Mouse (Mus musculus) stomach, postnatal 0 days (tissue): ENCODE results near the gene Slc12a7. TPM values are rescaled to one million over a fixed set of nuclear protein-coding genes. Genes with fewer than 3 reads are reported as not detected.

ENCODE experiments used
- ATAC-seq: fragments of 200-750 bp; cut with Nextera tagmentation; 2 replicates; pipeline ENCODE4 v1.8.0; 2017; ENCODE audit not compliant: low FRiP score, low TSS enrichment
- DNase-seq: peaks from one replicate; pipeline ENCODE4 v3.0.0-alpha.2; 2016; ENCODE audit warnings: low spot score
- H3K27ac ChIP-seq: fragments of 300-500 bp; sonication (generic); replicated peaks from 2 replicates; pipeline ENCODE4 v1.5.1; 2014; ENCODE audit warnings: mild to moderate bottlenecking, control low read depth
- H3K27me3 ChIP-seq: fragments of 300-500 bp; sonication (generic); 2 replicates; pipeline ENCODE4 v1.6.1; 2014; ENCODE audit warnings: low read length; ENCODE audit not compliant: control insufficient read depth, insufficient read depth
- H3K36me3 ChIP-seq: fragments of 300-500 bp; sonication (generic); 2 replicates; pipeline ENCODE4 v1.6.1; 2014; ENCODE audit warnings: low read length, mixed read lengths; ENCODE audit not compliant: control insufficient read depth, insufficient read depth
- H3K4me1 ChIP-seq: fragments of 300-500 bp; sonication (generic); replicated peaks from 2 replicates; pipeline ENCODE4 v1.6.1; 2014; ENCODE audit warnings: antibody characterized with exemption; ENCODE audit not compliant: control insufficient read depth, insufficient read depth
- H3K4me2 ChIP-seq: fragments of 300-500 bp; sonication (generic); replicated peaks from 2 replicates; pipeline ENCODE4 v1.6.1; 2014; ENCODE audit warnings: low read depth, mild to moderate bottlenecking, control low read depth, moderate library complexity
- H3K4me3 ChIP-seq: fragments of 300-500 bp; sonication (generic); 2 replicates; pipeline ENCODE4 v1.5.1; 2014; ENCODE audit warnings: low read depth, low read length, control low read depth
- H3K9ac ChIP-seq: fragments of 300-500 bp; sonication (generic); 2 replicates; pipeline ENCODE4 v1.6.1; 2014; ENCODE audit warnings: mild to moderate bottlenecking, low read length, control low read depth, mixed read lengths
- H3K9me3 ChIP-seq: fragments of 300-500 bp; sonication (generic); 2 replicates; pipeline ENCODE4 v1.6.1; 2016; ENCODE audit warnings: low read length; ENCODE audit not compliant: control insufficient read depth
- CTCF ChIP-seq: IDR thresholded peaks from 2 replicates; pipeline ENCODE4 v1.5.1; 2016; ENCODE audit warnings: antibody characterized with exemption, low read depth, mild to moderate bottlenecking, moderate library complexity
- EP300 ChIP-seq: optimal IDR thresholded peaks from 2 replicates; pipeline ENCODE3; 2016; ENCODE audit warnings: antibody characterized with exemption
- WGBS: fragments of 180-500 bp; shearing (Covaris S2); extraction: QIAGEN DNeasy Blood & Tissue Kit; methylation state at CpG from one replicate; pipeline ENCODE4 v1.1.7; 2014; 5-methylcytosine and 5-hydroxymethylcytosine counted together
- polyA plus RNA-seq: library from polyadenylated mRNA; unstranded; fragments of >200 nt; fragmentation: Nextera tagmentation; extraction: Ambion mirVana; gene quantifications from 2 replicates; pipeline ENCODE4 v1.2.1, GENCODE M21; 2015

The Slc12a7 gene
- polyA plus RNA-seq, 1 experiment from 2014 or later = 17.9 TPM

DNA sequence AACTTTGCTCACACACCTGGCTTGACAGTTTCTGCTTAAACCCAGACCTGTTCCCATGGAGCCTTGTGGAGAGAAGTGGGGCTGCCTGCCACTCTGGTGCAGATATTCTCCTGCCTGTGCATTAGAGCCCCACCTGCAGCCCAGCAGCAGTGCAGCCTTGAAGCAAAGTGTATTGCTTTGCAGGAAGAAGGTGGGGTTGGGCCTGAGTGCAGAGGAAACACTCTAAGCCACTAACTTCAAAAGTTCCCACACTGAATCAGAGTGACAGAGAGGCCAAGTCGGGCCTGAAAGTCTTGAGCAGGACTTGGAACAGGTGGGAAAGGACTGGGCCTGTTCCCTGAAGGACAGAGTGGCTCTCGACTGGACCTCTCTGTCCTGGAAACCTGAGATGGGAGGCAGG lies 39.8 kb downstream of the Slc12a7 start:
- peaks cover 2% of the 10 kb centered on the region; the same call in 1 of the 2 replicates for H3K36me3 ChIP-seq
- H3K4me1 ChIP-seq = 0 out of 2 replicates have a peak, but pooled peaks cover 2% of the 10 kb centered on the region
- no peak for TF ChIP-seq EP300
- TF ChIP-seq CTCF = peak; percentile 63
- H3K4me2 ChIP-seq = no peak overlapping the region
- H3K4me3 ChIP-seq = no peak overlapping the region
- 37% methylated on average over 2 of the region's 2 CpGs for WGBS
- H3K27ac ChIP-seq = peak overlapping the region; percentile 53
- no peaks in the 10 kb centered on the region for H3K27me3 ChIP-seq
- H3K9me3 ChIP-seq = no peaks in the 10 kb centered on the region
- DNase-seq (peak; percentile 55), ATAC-seq (peak; percentile 19)
- no peak overlapping the region for H3K9ac ChIP-seq

DNA sequence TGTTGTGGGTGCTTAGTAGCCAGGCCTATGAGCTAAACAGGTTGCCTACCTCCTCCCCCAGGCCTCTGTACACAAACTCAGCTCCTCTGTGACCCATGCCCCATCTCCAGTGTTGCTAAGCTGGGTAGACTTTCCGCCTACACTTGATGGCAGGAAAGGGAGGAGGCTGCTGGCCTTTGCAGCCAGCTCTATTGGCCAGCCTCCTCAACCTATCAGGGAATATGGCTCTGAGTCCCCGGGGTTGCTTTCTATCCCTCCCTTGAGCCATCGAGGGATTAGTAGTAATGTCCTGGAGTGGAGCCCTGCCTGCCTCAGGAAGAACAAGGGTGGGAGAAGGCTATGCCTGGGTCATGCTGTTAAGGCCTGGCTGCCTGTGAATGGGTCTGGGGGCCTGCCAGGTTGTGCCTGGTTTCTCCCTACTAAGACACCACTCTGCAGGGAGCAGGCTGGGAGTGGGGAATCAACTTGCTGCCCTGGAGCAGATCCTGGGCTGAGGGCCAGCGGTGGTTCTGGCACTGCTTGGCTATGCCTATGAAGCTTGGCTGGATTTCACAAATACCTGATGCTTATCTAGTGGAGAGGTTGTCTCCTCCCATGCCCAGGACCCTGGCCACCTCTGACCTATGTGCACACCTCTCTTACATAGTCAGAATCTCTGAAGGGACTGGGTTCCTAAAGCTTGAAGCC lies 40.8 kb downstream of the Slc12a7 start:
- H3K27me3 ChIP-seq = no peaks in the 10 kb centered on the region
- peak; percentile 64 for ATAC-seq
- peaks cover 2% of the 10 kb centered on the region; the same call in 1 of the 2 replicates for H3K36me3 ChIP-seq
- peak; percentile 59 for DNase-seq
- H3K4me3 ChIP-seq = no peak overlapping the region
- H3K27ac ChIP-seq = 0 out of 2 replicates have a peak overlapping the region, but pooled peaks have one; percentile 53
- 47% methylated on average over 4 of the region's 4 CpGs for WGBS
- no peak overlapping the region for H3K4me2 ChIP-seq
- TF ChIP-seq EP300 = no peak
- TF ChIP-seq CTCF = no peak
- H3K4me1 ChIP-seq = 0 out of 2 replicates have a peak, but pooled peaks cover 2% of the 10 kb centered on the region
- no peak overlapping the region for H3K9ac ChIP-seq
- H3K9me3 ChIP-seq = no peaks in the 10 kb centered on the region

DNA sequence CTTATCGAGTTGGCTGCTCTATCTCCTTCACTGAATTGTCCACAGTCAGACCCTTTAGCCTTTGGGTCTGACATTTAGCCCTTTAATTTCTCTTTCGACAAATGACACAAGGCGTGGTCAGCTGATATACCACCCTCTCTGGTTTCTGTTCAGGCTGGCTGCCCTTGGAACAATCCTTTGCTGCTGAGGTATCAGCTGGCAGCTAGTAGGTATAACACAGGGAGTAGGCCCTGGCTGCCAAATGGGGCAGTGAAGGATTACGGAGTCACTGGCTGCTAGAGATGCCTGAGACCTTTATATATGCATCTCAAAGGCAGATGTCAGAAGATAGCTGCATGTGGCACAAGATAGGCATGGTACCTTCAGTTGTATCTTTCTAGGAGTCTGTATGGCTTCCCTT lies 42.9 kb downstream of the Slc12a7 start:
- H3K36me3 ChIP-seq = peaks cover 2% of the 10 kb centered on the region; the same call in 1 of the 2 replicates
- TF ChIP-seq EP300 (no peak), CTCF (no peak)
- DNase-seq = no peak
- H3K27me3 ChIP-seq = no peaks in the 10 kb centered on the region
- no peak overlapping the region for H3K9ac ChIP-seq
- ATAC-seq = no peak
- H3K9me3 ChIP-seq = no peaks in the 10 kb centered on the region
- H3K4me3 ChIP-seq = no peak overlapping the region
- no peak overlapping the region for H3K4me2 ChIP-seq
- 67% methylated on average over 4 of the region's 4 CpGs for WGBS
- H3K27ac ChIP-seq = no peak overlapping the region
- 0 out of 2 replicates have a peak, but pooled peaks cover 2% of the 10 kb centered on the region for H3K4me1 ChIP-seq

DNA sequence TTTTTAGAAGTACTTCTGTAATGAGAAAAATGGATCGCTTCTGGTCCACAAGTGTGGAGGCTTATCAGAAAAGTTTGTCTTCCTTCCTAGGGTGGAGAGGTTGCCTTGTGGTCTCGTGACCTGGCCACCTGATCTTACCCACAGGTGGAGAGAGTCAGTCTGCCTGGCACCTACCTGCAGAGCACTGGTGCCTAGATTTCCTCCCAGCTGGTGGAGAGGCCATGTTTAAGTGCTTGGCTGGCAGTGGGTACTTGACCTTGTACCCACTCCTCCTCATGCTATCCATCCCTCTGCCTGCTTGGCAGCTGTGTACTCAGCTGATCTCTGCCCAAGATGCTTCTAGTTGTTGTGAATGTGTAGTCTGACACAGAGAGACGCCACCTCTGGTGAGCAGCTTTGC lies 44.7 kb downstream of the Slc12a7 start:
- no peaks in the 10 kb centered on the region for H3K4me1 ChIP-seq
- peaks cover 2% of the 10 kb centered on the region; the same call in 1 of the 2 replicates for H3K36me3 ChIP-seq
- H3K4me3 ChIP-seq = no peak overlapping the region
- H3K9me3 ChIP-seq = no peaks in the 10 kb centered on the region
- no peak overlapping the region for H3K9ac ChIP-seq
- no peak overlapping the region for H3K27ac ChIP-seq
- no peak for ATAC-seq
- H3K27me3 ChIP-seq = no peaks in the 10 kb centered on the region
- no peak for DNase-seq
- H3K4me2 ChIP-seq = no peak overlapping the region
- WGBS = 82% methylated on average over 3 of the region's 3 CpGs
- no peak for TF ChIP-seq CTCF
- TF ChIP-seq EP300 = no peak

DNA sequence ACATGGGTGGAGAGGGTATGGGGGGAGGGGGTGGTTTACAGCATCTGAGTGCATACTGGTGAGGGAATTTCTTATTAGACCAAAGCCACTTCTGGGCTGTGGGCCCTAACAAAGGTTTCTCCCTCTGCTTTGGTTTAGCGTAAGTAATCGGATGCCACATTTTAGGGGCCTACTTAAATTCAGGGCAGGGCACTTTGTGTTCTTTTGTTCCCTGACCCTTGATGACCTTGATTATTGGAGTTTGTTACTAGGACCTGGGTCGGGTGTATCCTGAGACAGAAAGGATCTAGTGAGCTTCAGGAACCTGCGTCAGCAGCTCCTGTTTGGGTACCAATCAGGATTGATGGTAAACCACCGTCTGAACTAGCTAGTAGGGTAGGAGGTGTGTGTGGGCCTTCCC lies 49.6 kb downstream of the Slc12a7 start:
- no peaks in the 10 kb centered on the region for H3K4me1 ChIP-seq
- no peak overlapping the region for H3K4me2 ChIP-seq
- H3K4me3 ChIP-seq = no peak overlapping the region
- no peak overlapping the region for H3K27ac ChIP-seq
- no peaks in the 10 kb centered on the region for H3K27me3 ChIP-seq
- ATAC-seq (no peak), DNase-seq (no peak)
- no peaks in the 10 kb centered on the region for H3K36me3 ChIP-seq
- H3K9ac ChIP-seq = no peak overlapping the region
- WGBS = 57% methylated on average over 5 of the region's 5 CpGs
- TF ChIP-seq CTCF (no peak), EP300 (no peak)
- no peaks in the 10 kb centered on the region for H3K9me3 ChIP-seq

DNA sequence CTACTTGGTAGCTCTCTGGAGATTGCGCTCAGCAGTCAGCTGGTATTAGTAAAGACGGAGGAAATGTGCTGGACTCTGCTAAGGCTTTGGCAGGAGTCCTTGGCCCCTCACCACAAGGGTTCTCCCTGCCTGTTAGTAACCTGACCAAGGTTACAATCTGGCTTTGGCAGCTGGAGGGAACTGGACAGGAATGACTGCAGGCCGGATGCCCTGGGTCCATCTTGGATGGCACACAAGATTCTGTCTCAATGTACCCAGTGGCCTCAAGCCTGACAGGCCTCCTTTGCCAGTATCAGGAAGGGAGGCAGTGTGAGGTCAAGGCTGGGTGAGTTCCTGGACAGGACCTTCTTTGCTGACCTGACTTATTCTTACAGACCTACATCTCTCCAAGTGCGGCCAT lies 59.3 kb downstream of the Slc12a7 start:
- Histone ChIP-seq H3K27me3 (no peaks in the 10 kb centered on the region), H3K4me3 (no peak overlapping the region), H3K27ac (no peak overlapping the region), H3K9me3 (no peaks in the 10 kb centered on the region), H3K36me3 (peaks cover 9% of the 10 kb centered on the region; the same call in 1 of the 2 replicates), H3K4me1 (no peaks in the 10 kb centered on the region), H3K9ac (no peak overlapping the region), H3K4me2 (no peak overlapping the region)
- WGBS = 88% methylated on average over 4 of the region's 4 CpGs
- TF ChIP-seq CTCF (no peak), EP300 (no peak)
- no peak for ATAC-seq
- DNase-seq = no peak
